Mouse (Mus musculus) brain, embryonic 14.5 days (tissue): Measurements from ENCODE around the gene Slc30a3.

Experiments
- CTCF ChIP-seq: fragments of 200-500 bp; IDR thresholded peaks from 2 replicates; pipeline ENCODE4 v1.5.1; 2012; ENCODE audit warnings: inconsistent platforms, mild to moderate bottlenecking, moderate library complexity, borderline replicate concordance; ENCODE audit not compliant: insufficient read depth, insufficient read length; ENCODE audit errors: extremely low read depth
- POLR2A ChIP-seq: fragments of 200-500 bp; IDR thresholded peaks from 2 replicates; pipeline ENCODE4 v1.6.1; 2012; ENCODE audit warnings: mild to moderate bottlenecking, inconsistent platforms, borderline replicate concordance; ENCODE audit not compliant: poor library complexity, insufficient read depth, insufficient read length, severe bottlenecking; ENCODE audit errors: extremely low read depth

GRCm38 (mm10) chr5:31094799-31095691 is 13.0 kb downstream of the Slc30a3 start:
- TF ChIP-seq CTCF (no peak), POLR2A (no peak)
